Mouse (Mus musculus) liver, adult 2 months (tissue): ENCODE data around the gene Hba-a1.

Experiments
- CTCF ChIP-seq: fragments of 200-500 bp; IDR thresholded peaks from 2 replicates; pipeline ENCODE4 v1.5.1; 2011; ENCODE audit warnings: low read depth, low read length, control low read depth
- POLR2A ChIP-seq: fragments of 200-500 bp; IDR thresholded peaks from 2 replicates; pipeline ENCODE4 v1.6.1; 2011; ENCODE audit warnings: low read length, control low read depth; ENCODE audit not compliant: insufficient read depth; ENCODE audit errors: extremely low read depth

DNA sequence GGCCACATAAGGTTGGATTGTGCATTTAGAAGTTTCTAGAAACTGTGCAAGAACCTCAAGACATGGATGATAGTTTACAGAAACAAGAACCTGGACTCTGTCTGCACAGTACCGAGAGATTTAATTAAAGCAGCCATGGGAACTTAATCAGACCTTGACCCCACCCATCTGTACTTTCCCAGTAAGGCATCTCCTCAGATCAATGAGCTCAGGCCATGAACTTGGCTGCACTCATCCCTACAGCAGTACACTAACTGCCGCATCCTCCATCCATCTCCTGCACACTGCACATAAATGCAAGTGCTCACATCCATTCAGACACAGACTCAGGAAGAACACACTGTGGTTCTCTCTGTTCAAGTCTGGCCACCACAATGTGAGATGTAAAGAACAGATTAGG, 2.7 kb upstream of the Hba-a1 start:
- TF ChIP-seq CTCF (no peak), POLR2A (no peak)
